Mouse (Mus musculus) retina, adult 2 months (tissue): ENCODE results near the gene Med15.
"Not testable (repeated sequence)": the region's sequence is repeated elsewhere in the genome, so short reads cannot be mapped to it uniquely, and the experiment has no call there.

Source experiments
- DNase-seq: peaks from one replicate; pipeline ENCODE4 v3.0.0-alpha.2; 2012; ENCODE audit warnings: low read depth, low spot score

The Med15 gene

GRCm38 (mm10) chr16:17617922-17618565, 114.6 kb downstream of the Med15 start:
- peak; percentile 8 for DNase-seq

GRCm38 (mm10) chr16:17616212-17616611, 116.5 kb downstream of the Med15 start:
- no peak for DNase-seq

- DNase-seq, result not testable (repeated sequence)
These were observed 118.0 kb downstream of the Med15 start for GRCm38 (mm10) chr16:17614740-17615139.

GRCm38 (mm10) chr16:17611383-17611782, 121.3 kb downstream of the Med15 start:
- DNase-seq, result no peak

- no peak for DNase-seq
These were observed 127.0 kb downstream of the Med15 start for GRCm38 (mm10) chr16:17605684-17606083.

- no peak for DNase-seq
These were observed 127.8 kb downstream of the Med15 start for GRCm38 (mm10) chr16:17604941-17605340.
